Mouse (Mus musculus) heart, embryonic 10.5 days (tissue): ENCODE measurements around the gene Shld1. TPM values are rescaled to one million over a fixed set of nuclear protein-coding genes. Genes with fewer than 3 reads are reported as not detected.

ENCODE experiments used
- DNase-seq: peaks from one replicate; pipeline ENCODE4 v3.0.0-alpha.2; 2017; ENCODE audit warnings: low spot score
- H3K27ac ChIP-seq: fragments of 300-500 bp; sonication (generic); 2 replicates; pipeline ENCODE4 v1.5.1; 2016; ENCODE audit warnings: mild to moderate bottlenecking
- H3K27me3 ChIP-seq: fragments of 300-500 bp; sonication (generic); 2 replicates; pipeline ENCODE4 v1.6.1; 2016; ENCODE audit warnings: mild to moderate bottlenecking; ENCODE audit not compliant: poor library complexity, insufficient read depth, severe bottlenecking
- H3K36me3 ChIP-seq: fragments of 300-500 bp; sonication (generic); 2 replicates; pipeline ENCODE4 v1.6.1; 2016; ENCODE audit warnings: mild to moderate bottlenecking, moderate library complexity
- H3K4me1 ChIP-seq: fragments of 300-500 bp; sonication (generic); 2 replicates; pipeline ENCODE4 v1.6.1; 2016; ENCODE audit warnings: mild to moderate bottlenecking
- H3K4me3 ChIP-seq: fragments of 300-500 bp; sonication (generic); 2 replicates; pipeline ENCODE4 v1.5.1; 2016; ENCODE audit warnings: mild to moderate bottlenecking, moderate library complexity
- H3K9me3 ChIP-seq: fragments of 300-500 bp; sonication (generic); 2 replicates; pipeline ENCODE4 v1.6.1; 2016; ENCODE audit warnings: mild to moderate bottlenecking, moderate library complexity
- whole genome bisulfite sequencing: fragments of 180-500 bp; shearing (Covaris S2); methylation state at CpG from one replicate; pipeline ENCODE4 v1.1.7; 2016; 5-methylcytosine and 5-hydroxymethylcytosine counted together
- polyA plus RNA-seq: library from polyadenylated mRNA; unstranded; fragments of >200 nt; fragmentation: Nextera tagmentation; extraction: Ambion mirVana; gene quantifications from 2 replicates; pipeline ENCODE4 v1.2.1, GENCODE M21; 2016

Gene Shld1
- polyA plus RNA-seq, 1 experiment from 2014 or later, result 14.2 TPM

DNA sequence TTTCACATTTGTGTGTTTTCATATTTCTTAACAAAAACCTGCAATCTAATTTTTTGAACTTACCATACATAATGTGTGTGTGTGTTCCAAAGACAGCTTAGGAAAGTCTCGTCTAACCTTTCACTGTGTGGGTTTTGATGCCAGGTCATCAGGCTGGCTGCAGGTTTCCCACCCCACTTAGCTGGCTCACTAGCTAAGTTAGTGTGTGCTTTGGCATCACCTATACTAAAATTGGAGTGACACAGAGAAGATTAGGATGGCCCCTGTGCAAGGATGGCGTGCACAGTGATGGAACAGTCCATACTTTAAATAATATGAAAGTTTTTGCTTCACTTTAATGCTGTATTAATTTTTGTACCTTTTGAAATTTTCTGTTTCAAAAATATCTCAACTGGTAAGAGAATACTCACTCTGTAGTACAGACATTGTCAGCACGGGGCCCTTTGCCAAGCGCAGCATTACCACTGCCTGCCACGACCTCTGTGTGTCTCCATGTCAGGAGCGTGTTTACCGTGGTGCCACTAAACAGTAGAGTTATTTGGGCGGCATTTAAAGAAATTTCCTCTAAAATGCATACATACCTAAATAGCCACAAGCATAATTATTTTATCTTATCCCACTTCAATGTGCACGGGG is 30.3 kb downstream of the Shld1 start:
- peaks cover 26% of the 10 kb centered on the region for H3K4me1 ChIP-seq
- no peak overlapping the region for H3K4me3 ChIP-seq
- H3K27me3 ChIP-seq, result no peaks in the 10 kb centered on the region
- H3K36me3 ChIP-seq, result no peaks in the 10 kb centered on the region; the same call in 1 of the 2 replicates
- no peak overlapping the region for H3K27ac ChIP-seq
- 87% methylated on average over 9 of the region's 9 CpGs for WGBS
- H3K9me3 ChIP-seq, result no peaks in the 10 kb centered on the region
- no peak for DNase-seq

DNA sequence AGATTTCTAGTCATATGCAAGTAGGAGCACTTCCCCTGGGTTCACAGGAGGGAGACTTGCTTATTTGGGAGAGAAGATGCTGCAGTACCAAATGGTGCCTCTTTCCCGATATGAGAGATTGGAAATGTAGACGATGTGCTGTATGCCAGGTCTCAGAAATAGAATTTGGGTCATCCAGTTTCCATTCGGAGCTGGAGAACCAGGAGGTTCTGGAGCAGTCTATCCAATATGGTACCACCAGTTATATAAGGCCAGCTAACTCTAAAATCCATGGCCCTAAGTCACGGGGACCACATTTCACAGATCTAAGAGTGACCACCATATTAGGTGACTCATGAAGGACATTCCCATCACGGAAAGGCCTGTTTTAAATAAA is 30.8 kb downstream of the Shld1 start:
- no peaks in the 10 kb centered on the region for H3K9me3 ChIP-seq
- H3K27me3 ChIP-seq, result no peaks in the 10 kb centered on the region
- H3K4me1 ChIP-seq, result peaks cover 26% of the 10 kb centered on the region
- no peak overlapping the region for H3K4me3 ChIP-seq
- DNase-seq, result no peak
- 85% methylated on average over 5 of the region's 5 CpGs for WGBS
- H3K27ac ChIP-seq, result no peak overlapping the region
- H3K36me3 ChIP-seq, result no peaks in the 10 kb centered on the region; the same call in 1 of the 2 replicates

DNA sequence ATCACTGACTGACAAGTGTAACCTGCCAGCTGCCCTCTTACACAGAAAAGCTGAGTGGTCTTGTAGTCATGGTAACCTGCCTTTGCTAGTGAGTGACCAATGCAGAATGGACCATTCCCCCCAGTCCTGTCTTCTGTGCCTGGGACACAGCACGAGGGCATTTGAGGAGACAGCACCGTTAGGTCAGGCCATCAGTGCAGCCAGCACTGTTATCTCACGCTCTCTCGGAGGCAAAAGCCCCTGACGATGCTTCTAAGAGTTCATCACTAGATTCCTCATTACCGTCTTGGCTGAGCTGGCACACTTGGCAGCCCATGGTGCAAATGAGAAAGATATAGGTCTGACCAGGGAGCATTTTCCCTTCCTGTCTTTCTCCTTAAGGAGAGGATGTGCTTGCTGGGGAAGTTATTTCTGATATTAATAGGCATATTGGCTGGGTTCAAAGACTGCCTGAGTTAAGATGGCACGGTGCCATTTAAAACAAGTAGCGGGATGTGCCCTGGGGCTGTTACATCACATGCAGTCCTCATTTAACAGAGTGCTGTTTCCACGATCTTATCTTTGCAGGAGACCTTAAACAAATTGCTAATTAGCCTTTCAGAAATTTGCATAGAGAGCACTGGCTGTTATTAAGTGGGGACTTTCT is 34.3 kb downstream of the Shld1 start:
- H3K4me3 ChIP-seq, result no peak overlapping the region
- peaks cover 14% of the 10 kb centered on the region for H3K4me1 ChIP-seq
- H3K27me3 ChIP-seq, result no peaks in the 10 kb centered on the region
- H3K9me3 ChIP-seq, result no peaks in the 10 kb centered on the region
- 43% methylated on average over 9 of the region's 9 CpGs for WGBS
- no peak for DNase-seq
- H3K36me3 ChIP-seq, result no peaks in the 10 kb centered on the region
- no peak overlapping the region for H3K27ac ChIP-seq

GRCm38 (mm10) chr2:132721844-132722243 is 35.1 kb downstream of the Shld1 start:
- Histone ChIP-seq H3K36me3 (no peaks in the 10 kb centered on the region), H3K27me3 (no peaks in the 10 kb centered on the region), H3K4me1 (peaks cover 11% of the 10 kb centered on the region), H3K9me3 (no peaks in the 10 kb centered on the region), H3K27ac (no peak overlapping the region), H3K4me3 (no peak overlapping the region)
- no peak for DNase-seq
- 89% methylated on average over 2 of the region's 2 CpGs for WGBS

DNA sequence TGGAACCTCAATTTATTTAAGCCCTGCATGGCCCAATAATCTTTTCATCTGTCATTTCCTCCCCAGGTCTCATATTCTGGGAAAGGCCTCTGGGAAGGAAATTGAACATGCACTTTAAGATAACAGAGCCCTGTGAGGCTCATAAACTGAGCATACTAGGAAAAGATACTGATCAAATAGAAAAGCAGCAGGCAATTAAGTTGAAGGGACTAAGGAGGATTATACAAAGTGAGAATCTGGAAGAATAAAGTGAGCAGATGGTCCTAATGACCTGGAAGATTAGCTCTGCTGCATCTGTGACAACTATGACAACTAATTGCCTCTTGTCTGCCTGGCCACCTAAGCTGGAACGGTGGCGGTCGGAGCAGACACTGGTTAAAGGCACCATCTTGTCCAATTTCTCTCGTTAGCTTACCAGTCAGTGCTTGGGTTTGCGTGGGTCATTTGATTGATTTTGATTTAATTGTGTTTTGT is 37.3 kb downstream of the Shld1 start:
- H3K9me3 ChIP-seq, result no peaks in the 10 kb centered on the region
- peaks cover 11% of the 10 kb centered on the region for H3K4me1 ChIP-seq
- 77% methylated on average over 5 of the region's 5 CpGs for WGBS
- no peaks in the 10 kb centered on the region for H3K27me3 ChIP-seq
- no peaks in the 10 kb centered on the region for H3K36me3 ChIP-seq
- no peak overlapping the region for H3K4me3 ChIP-seq
- no peak for DNase-seq
- H3K27ac ChIP-seq, result no peak overlapping the region

DNA sequence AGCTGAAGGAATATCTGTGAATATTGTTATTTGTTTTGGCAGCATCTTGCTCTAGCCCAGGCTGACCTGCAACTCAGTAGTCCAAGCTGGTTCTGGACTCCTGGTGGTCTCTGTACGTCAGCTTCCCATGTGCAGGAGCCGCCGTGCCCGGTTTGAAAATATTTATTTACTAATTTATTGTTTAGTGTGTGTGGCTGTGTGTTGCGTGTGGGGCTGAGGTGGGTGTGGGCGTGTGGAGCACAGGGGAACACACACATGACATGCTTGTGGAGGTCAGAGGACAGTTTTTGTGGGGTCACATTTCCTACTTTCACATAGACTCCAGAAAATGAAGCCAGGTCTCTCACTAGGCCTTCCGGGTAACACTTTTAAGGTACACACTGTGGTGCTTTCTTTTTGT is 37.8 kb downstream of the Shld1 start:
- no peaks in the 10 kb centered on the region for H3K36me3 ChIP-seq
- no peak overlapping the region for H3K4me3 ChIP-seq
- 89% methylated on average over 7 of the region's 7 CpGs for WGBS
- H3K27ac ChIP-seq, result no peak overlapping the region
- no peaks in the 10 kb centered on the region for H3K27me3 ChIP-seq
- peaks cover 11% of the 10 kb centered on the region for H3K4me1 ChIP-seq
- no peaks in the 10 kb centered on the region for H3K9me3 ChIP-seq
- no peak for DNase-seq

- Histone ChIP-seq H3K4me3 (no peak overlapping the region), H3K27me3 (no peaks in the 10 kb centered on the region), H3K4me1 (peaks cover 11% of the 10 kb centered on the region), H3K27ac (no peak overlapping the region), H3K36me3 (no peaks in the 10 kb centered on the region), H3K9me3 (no peaks in the 10 kb centered on the region)
- no peak for DNase-seq
- WGBS, result 79% methylated on average over 9 of the region's 9 CpGs
Measured at GRCm38 (mm10) chr2:132725376-132725905, 38.7 kb downstream of the Shld1 start.

DNA sequence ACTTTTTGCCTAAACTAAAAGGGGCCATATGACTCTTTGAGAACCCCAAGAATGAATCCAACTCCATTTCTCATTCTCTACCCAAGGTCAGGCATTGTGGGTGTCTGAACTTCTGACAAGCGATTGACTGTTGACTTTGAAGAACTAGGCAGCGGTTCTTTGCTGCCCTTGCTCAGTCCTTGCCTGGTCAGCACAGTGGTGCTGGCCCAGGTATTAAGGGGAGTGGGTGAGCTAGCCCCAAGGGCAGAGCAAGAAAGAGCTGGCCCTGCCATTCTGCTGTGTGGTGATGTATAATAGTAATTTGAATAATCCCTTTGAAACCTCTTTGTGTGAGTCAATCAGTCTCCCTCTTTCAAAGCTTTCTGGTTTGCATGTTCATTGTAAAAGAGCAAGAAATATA is 39.4 kb downstream of the Shld1 start:
- Histone ChIP-seq H3K27ac (no peak overlapping the region), H3K36me3 (no peaks in the 10 kb centered on the region), H3K4me1 (peaks cover 4% of the 10 kb centered on the region), H3K9me3 (no peaks in the 10 kb centered on the region), H3K4me3 (no peak overlapping the region), H3K27me3 (no peaks in the 10 kb centered on the region)
- 89% methylated on average over 2 of the region's 2 CpGs for WGBS
- DNase-seq, result no peak

DNA sequence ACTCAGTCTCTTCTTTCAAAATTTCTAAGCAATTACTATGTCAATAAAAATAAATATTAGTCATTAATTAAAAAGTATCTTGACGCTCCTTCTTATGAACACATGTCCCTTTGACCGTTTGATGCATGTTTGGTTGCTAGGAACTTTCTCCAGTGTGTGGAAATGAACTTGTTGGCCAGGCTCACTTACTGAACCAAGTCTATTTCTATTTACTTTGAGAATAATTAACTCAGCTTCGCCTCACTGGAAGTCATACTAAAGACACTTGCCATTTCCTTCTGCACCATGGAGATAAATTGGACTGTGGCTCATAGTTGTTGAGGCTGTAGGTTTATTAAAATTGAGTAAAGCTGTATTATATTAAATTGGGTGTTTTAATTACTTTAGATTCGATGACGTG is 46.2 kb downstream of the Shld1 start:
- WGBS, result 91% methylated on average over 5 of the region's 5 CpGs
- DNase-seq, result no peak
- H3K27me3 ChIP-seq, result no peaks in the 10 kb centered on the region
- no peak overlapping the region for H3K27ac ChIP-seq
- 0 out of 2 replicates have a peak, but pooled peaks cover 2% of the 10 kb centered on the region for H3K36me3 ChIP-seq
- H3K4me3 ChIP-seq, result no peak overlapping the region
- no peaks in the 10 kb centered on the region for H3K4me1 ChIP-seq
- H3K9me3 ChIP-seq, result no peaks in the 10 kb centered on the region

- Histone ChIP-seq H3K4me1 (no peaks in the 10 kb centered on the region), H3K4me3 (no peak overlapping the region), H3K36me3 (0 out of 2 replicates have a peak, but pooled peaks cover 2% of the 10 kb centered on the region), H3K9me3 (no peaks in the 10 kb centered on the region), H3K27me3 (no peaks in the 10 kb centered on the region), H3K27ac (no peak overlapping the region)
- 86% methylated on average over 10 of the region's 10 CpGs for WGBS
- DNase-seq, result no peak
Measured at GRCm38 (mm10) chr2:132733603-132734573, 47.2 kb downstream of the Shld1 start.

GRCm38 (mm10) chr2:132738816-132739432 is 52.2 kb downstream of the Shld1 start:
- H3K36me3 ChIP-seq, result 0 out of 2 replicates have a peak, but pooled peaks cover 2% of the 10 kb centered on the region
- no peak overlapping the region for H3K4me3 ChIP-seq
- no peak overlapping the region for H3K27ac ChIP-seq
- no peaks in the 10 kb centered on the region for H3K9me3 ChIP-seq
- 53% methylated on average over 2 of the region's 2 CpGs for WGBS
- peaks cover 5% of the 10 kb centered on the region for H3K4me1 ChIP-seq
- no peak for DNase-seq
- no peaks in the 10 kb centered on the region for H3K27me3 ChIP-seq

GRCm38 (mm10) chr2:132741862-132742347 is 55.2 kb downstream of the Shld1 start:
- Histone ChIP-seq H3K36me3 (no peaks in the 10 kb centered on the region), H3K4me1 (peaks cover 5% of the 10 kb centered on the region), H3K27ac (no peak overlapping the region), H3K4me3 (no peak overlapping the region), H3K27me3 (no peaks in the 10 kb centered on the region), H3K9me3 (no peaks in the 10 kb centered on the region)
- DNase-seq, result no peak
- 67% methylated on average over 8 of the region's 8 CpGs for WGBS
